Mouse (Mus musculus) CH12.LX (cell line): ENCODE measurements at regions not wholly inside any gene's neighbourhood (a gene's known extent, or its start where the extent isn't known, plus 50 kb on each side); places are given as distances from the start of the nearest gene placed in this dataset.

Source experiments
- DNase-seq: peaks from one replicate; pipeline ENCODE4 v3.0.0-alpha.2; 2013; ENCODE audit errors: extremely low read depth
- H3K27ac ChIP-seq: 2 replicates; pipeline ENCODE4 v1.5.1; 2012; ENCODE audit warnings: low read depth, mild to moderate bottlenecking, control low read depth, moderate library complexity; ENCODE audit not compliant: insufficient read depth
- H3K27me3 ChIP-seq: replicated peaks from 2 replicates; pipeline ENCODE3; 2012; ENCODE audit warnings: inconsistent platforms
- H3K36me3 ChIP-seq, 2 experiments: replicated peaks in 1 of 2; 2 replicates each; pipeline versions ENCODE3 to v1.6.1; 2012; ENCODE audit warnings: inconsistent platforms in 1 of 2, low read length in 1 of 2, mild to moderate bottlenecking in 1 of 2, mixed read lengths in 1 of 2, moderate library complexity in 1 of 2; ENCODE audit not compliant: control insufficient read depth in 1 of 2, insufficient read depth in 1 of 2
- H3K4me1 ChIP-seq, 2 experiments: 2 replicates each; pipeline ENCODE4 v1.6.1; 2012; ENCODE audit warnings: inconsistent platforms in 1 of 2, moderate library complexity in 1 of 2; ENCODE audit not compliant: insufficient read depth in 2 of 2, control insufficient read depth in 1 of 2
- H3K4me2 ChIP-seq: 2 replicates; pipeline ENCODE4 v1.6.1; 2012; ENCODE audit warnings: low read depth, mild to moderate bottlenecking, control low read depth; ENCODE audit not compliant: poor library complexity, insufficient read depth, severe bottlenecking
- H3K4me3 ChIP-seq, 3 experiments: fragments of 150-350 bp in 1 of 3; sonication (generic) in 1 of 3; replicated peaks in 1 of 3; 2 replicates each; pipeline versions ENCODE3 to v1.5.1; 2011 to 2012; ENCODE audit warnings: low read depth in 2 of 3, low read length in 2 of 3, mild to moderate bottlenecking in 2 of 3, moderate library complexity in 2 of 3, control low read depth in 1 of 3, improper control_type of control experiment in 1 of 3, inconsistent platforms in 1 of 3, mixed read lengths in 1 of 3; ENCODE audit not compliant: poor library complexity in 1 of 3
- H3K79me2 ChIP-seq: replicated peaks from 2 replicates; pipeline ENCODE4 v1.6.1; 2012; ENCODE audit warnings: mild to moderate bottlenecking, moderate library complexity; ENCODE audit not compliant: control insufficient read depth, poor library complexity, insufficient read depth, severe bottlenecking; ENCODE audit errors: extremely low read depth
- H3K9ac ChIP-seq: 2 replicates; pipeline ENCODE4 v1.6.1; 2012; ENCODE audit warnings: low read depth, mild to moderate bottlenecking, control low read depth, moderate library complexity; ENCODE audit not compliant: insufficient read depth
- H3K9me3 ChIP-seq: replicated peaks from 2 replicates; pipeline ENCODE3; 2012; ENCODE audit warnings: low read length, inconsistent platforms, mixed read lengths
- BHLHE40 ChIP-seq: IDR thresholded peaks from 2 replicates; pipeline ENCODE4 v1.6.1; 2011; ENCODE audit warnings: mild to moderate bottlenecking, low read depth, low read length, improper control_type of control experiment
- ELF1 ChIP-seq: IDR thresholded peaks from 2 replicates; pipeline ENCODE4 v1.6.1; 2014; ENCODE audit warnings: low read depth, mild to moderate bottlenecking, inconsistent platforms, low read length, improper control_type of control experiment
- EP300 ChIP-seq: IDR thresholded peaks from 2 replicates; pipeline ENCODE4 v1.6.1; 2011; ENCODE audit warnings: low read length, improper control_type of control experiment
- ETS1 ChIP-seq: conservative IDR thresholded peaks from 2 replicates; pipeline ENCODE4 v1.6.1; 2012; ENCODE audit warnings: low read depth, mild to moderate bottlenecking, inconsistent platforms, low read length, improper control_type of control experiment, moderate library complexity
- IRF4 ChIP-seq: IDR thresholded peaks from 2 replicates; pipeline ENCODE4 v1.6.1; 2014; ENCODE audit warnings: low read depth, mild to moderate bottlenecking, inconsistent platforms, low read length, improper control_type of control experiment
- JUND ChIP-seq: conservative IDR thresholded peaks from 2 replicates; pipeline ENCODE4 v1.6.1; 2011; ENCODE audit warnings: low read depth, low read length, improper control_type of control experiment
- KAT2A ChIP-seq: IDR thresholded peaks from 2 replicates; pipeline ENCODE4 v1.6.1; 2012; ENCODE audit warnings: low read length, improper control_type of control experiment, inconsistent platforms; ENCODE audit not compliant: insufficient replicate concordance
- MAFK ChIP-seq: IDR thresholded peaks from 2 replicates; pipeline ENCODE4 v1.6.1; 2011; ENCODE audit warnings: low read length, improper control_type of control experiment; ENCODE audit not compliant: insufficient replicate concordance
- MEF2A ChIP-seq: IDR thresholded peaks from 2 replicates; pipeline ENCODE4 v1.6.1; 2014; ENCODE audit warnings: low read depth, mild to moderate bottlenecking, inconsistent platforms, low read length, improper control_type of control experiment, borderline replicate concordance
- NRF1 ChIP-seq: IDR thresholded peaks from 2 replicates; pipeline ENCODE4 v1.6.1; 2014; ENCODE audit warnings: low read depth, mild to moderate bottlenecking, inconsistent platforms, low read length, improper control_type of control experiment, moderate library complexity
- RCOR1 ChIP-seq: conservative IDR thresholded peaks from 2 replicates; pipeline ENCODE4 v1.6.1; 2012; ENCODE audit warnings: low read depth, mild to moderate bottlenecking, inconsistent platforms, low read length, improper control_type of control experiment
- SIN3A ChIP-seq: IDR thresholded peaks from 2 replicates; pipeline ENCODE4 v1.6.1; 2012; ENCODE audit warnings: low read length, improper control_type of control experiment, inconsistent platforms
- SMC3 ChIP-seq: IDR thresholded peaks from 2 replicates; pipeline ENCODE4 v1.6.1; 2011; ENCODE audit warnings: low read depth, low read length, improper control_type of control experiment
- TCF12 ChIP-seq: IDR thresholded peaks from 2 replicates; pipeline ENCODE4 v1.6.1; 2014; ENCODE audit warnings: low read depth, mild to moderate bottlenecking, inconsistent platforms, low read length, improper control_type of control experiment
- USF1 ChIP-seq: IDR thresholded peaks from 2 replicates; pipeline ENCODE4 v1.6.1; 2014; ENCODE audit warnings: low read depth, mild to moderate bottlenecking, inconsistent platforms, low read length, improper control_type of control experiment
- ZC3H11A ChIP-seq: IDR thresholded peaks from 2 replicates; pipeline ENCODE4 v1.6.1; 2012; ENCODE audit warnings: low read depth, mild to moderate bottlenecking, inconsistent platforms, low read length, improper control_type of control experiment
- ZMIZ1 ChIP-seq: IDR thresholded peaks from 2 replicates; pipeline ENCODE4 v1.6.1; 2012; ENCODE audit warnings: low read depth, mild to moderate bottlenecking, inconsistent platforms, low read length, improper control_type of control experiment
- ZNF384 ChIP-seq: IDR thresholded peaks from 2 replicates; pipeline ENCODE4 v1.6.1; 2012; ENCODE audit warnings: low read depth, low read length, improper control_type of control experiment, inconsistent platforms
- dilution Hi-C: fragments of 300-500 bp; cut with MboI; formaldehyde crosslinking; loops from 2 replicates; pipeline ENCODE4 v1.14.3; 2020; ENCODE audit warnings: low sequenced_read_pairs; ENCODE audit not compliant: extremely low pct_unique_long_range_greater_than_20kb, extremely low pct_ligation_motif_present
- in situ Hi-C: fragments of 300-500 bp; cut with MboI; formaldehyde crosslinking; loops from 3 replicates; pipeline ENCODE4 v1.14.3; 2019; ENCODE audit warnings: low sequenced_read_pairs, low pct_ligation_motif_present, low pct_unique_long_range_greater_than_20kb, mixed read lengths

DNA sequence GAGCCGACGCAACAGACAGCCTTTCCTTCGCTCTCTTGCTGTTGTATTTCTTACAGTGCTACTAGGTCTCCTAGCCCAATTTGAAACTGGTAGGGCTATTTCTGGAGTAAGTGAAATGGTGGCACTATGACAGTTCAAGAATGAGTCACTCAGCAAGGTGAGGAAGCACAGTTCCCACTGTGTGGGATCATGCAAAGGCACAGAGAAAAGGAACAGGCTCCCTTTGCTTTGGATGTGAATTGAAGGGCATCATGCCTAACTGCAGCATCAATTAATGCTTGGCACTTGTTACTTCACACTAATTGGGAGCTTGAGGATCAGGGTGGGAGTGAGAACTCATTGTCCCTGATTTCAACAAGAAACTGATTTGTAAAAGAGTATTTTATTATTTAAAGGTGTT lies 560.8 kb upstream of the Tle4 start:
- TF ChIP-seq ZNF384 (no peak), IRF4 (0 out of 2 replicates have a peak, but pooled peaks have one; percentile 13)
- Histone ChIP-seq H3K9ac (no peak overlapping the region), H3K4me3 (peak overlapping the region in 1 of 3 experiments; percentile 25), H3K36me3 (no peaks in the 10 kb centered on the region), H3K27me3 (no peaks in the 10 kb centered on the region), H3K79me2 (no peaks in the 10 kb centered on the region), H3K27ac (no peak overlapping the region), H3K4me2 (peak overlapping the region; percentile 22; the same call in 1 of the 2 replicates), H3K9me3 (no peaks in the 10 kb centered on the region), H3K4me1 (peaks cover 7 to 26% of the 10 kb centered on the region in 2 experiments)
- dilution Hi-C loops (no loop called here), in situ Hi-C loops (no loop called here)
- peak; percentile 33 for DNase-seq

DNA sequence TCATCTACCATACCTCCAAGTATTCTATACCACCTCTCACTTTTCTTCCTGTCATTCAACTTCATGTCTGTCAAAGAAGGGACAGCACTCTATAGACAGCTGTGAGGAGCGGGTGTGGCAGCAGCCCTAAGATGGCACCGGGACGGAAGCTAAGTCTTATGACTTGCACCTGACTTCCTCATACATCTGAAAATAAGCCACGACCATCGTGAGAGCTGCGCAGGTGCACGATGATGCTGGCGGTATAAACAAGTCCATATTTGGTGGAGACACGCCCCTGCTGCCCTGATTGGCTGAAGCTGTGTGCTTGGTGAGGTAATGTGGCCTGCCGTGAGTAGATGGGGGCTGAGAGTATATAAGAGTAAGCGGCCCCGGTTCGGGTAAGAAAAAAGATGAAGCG lies 560.3 kb upstream of the Tle4 start:
- H3K4me1 ChIP-seq = peaks cover 7 to 26% of the 10 kb centered on the region in 2 experiments
- peak overlapping the region; percentile 42; the same call in 1 of the 2 replicates for H3K4me2 ChIP-seq
- in situ Hi-C loops (no loop called here), dilution Hi-C loops (no loop called here)
- peak; percentile 59 for DNase-seq
- no peaks in the 10 kb centered on the region for H3K27me3 ChIP-seq
- H3K9me3 ChIP-seq = no peaks in the 10 kb centered on the region
- no peaks in the 10 kb centered on the region for H3K79me2 ChIP-seq
- H3K4me3 ChIP-seq = peak overlapping the region in 1 of 3 experiments; percentile 25
- H3K36me3 ChIP-seq = no peaks in the 10 kb centered on the region
- no peak overlapping the region for H3K9ac ChIP-seq
- TF ChIP-seq RCOR1 (no peak), SIN3A (0 out of 2 replicates have a peak, but pooled peaks have one; percentile 34), EP300 (no peak), ETS1 (0 out of 2 replicates have a peak, but pooled peaks have one; percentile 8), TCF12 (peak; percentile 27; the same call in 1 of the 2 replicates), ZC3H11A (no peak), JUND (no peak), ZMIZ1 (peak; percentile 34; the same call in 1 of the 2 replicates), ELF1 (peak; percentile 26; the same call in 1 of the 2 replicates), BHLHE40 (peak; percentile 73), SMC3 (no peak), NRF1 (peak; percentile 77)
- H3K27ac ChIP-seq = no peak overlapping the region

DNA sequence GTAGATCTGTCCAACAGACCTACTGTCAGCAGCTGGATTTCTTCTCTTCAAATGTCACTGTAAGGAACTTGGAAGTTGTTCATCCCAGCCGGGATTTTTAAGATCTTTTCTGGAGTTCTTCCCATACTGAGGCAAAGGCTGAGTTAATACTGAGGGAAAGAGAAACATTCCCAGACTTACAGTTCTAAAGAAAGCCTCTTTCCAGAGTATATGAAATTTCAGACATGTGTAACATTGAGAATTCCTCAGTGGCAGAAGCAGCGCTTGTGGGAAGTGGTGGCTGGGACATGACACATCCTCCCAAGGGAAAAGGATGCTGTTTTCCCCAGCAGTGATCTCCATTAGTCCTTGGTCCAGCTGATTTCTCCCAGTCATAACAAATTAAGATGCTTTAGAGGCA lies 556.8 kb upstream of the Tle4 start:
- Histone ChIP-seq H3K4me3 (no peak overlapping the region), H3K9ac (no peak overlapping the region), H3K36me3 (no peaks in the 10 kb centered on the region), H3K27ac (no peak overlapping the region), H3K79me2 (no peaks in the 10 kb centered on the region), H3K4me2 (no peak overlapping the region), H3K9me3 (no peaks in the 10 kb centered on the region), H3K4me1 (peaks cover 7 to 26% of the 10 kb centered on the region in 2 experiments), H3K27me3 (no peaks in the 10 kb centered on the region)
- TF ChIP-seq SIN3A (no peak), MEF2A (no peak), MAFK (no peak), RCOR1 (no peak), KAT2A (no peak), USF1 (no peak)
- dilution Hi-C loops = no loop called here
- in situ Hi-C loops = no loop called here
- DNase-seq = no peak
